Mouse (Mus musculus) ovary, postnatal 10 days (tissue): ENCODE results near the gene Prr36.

ENCODE experiments used
- DNase-seq: peaks from one replicate; pipeline ENCODE4 v3.0.0; 2022; ENCODE audit warnings: low spot score

Gene Prr36

DNA sequence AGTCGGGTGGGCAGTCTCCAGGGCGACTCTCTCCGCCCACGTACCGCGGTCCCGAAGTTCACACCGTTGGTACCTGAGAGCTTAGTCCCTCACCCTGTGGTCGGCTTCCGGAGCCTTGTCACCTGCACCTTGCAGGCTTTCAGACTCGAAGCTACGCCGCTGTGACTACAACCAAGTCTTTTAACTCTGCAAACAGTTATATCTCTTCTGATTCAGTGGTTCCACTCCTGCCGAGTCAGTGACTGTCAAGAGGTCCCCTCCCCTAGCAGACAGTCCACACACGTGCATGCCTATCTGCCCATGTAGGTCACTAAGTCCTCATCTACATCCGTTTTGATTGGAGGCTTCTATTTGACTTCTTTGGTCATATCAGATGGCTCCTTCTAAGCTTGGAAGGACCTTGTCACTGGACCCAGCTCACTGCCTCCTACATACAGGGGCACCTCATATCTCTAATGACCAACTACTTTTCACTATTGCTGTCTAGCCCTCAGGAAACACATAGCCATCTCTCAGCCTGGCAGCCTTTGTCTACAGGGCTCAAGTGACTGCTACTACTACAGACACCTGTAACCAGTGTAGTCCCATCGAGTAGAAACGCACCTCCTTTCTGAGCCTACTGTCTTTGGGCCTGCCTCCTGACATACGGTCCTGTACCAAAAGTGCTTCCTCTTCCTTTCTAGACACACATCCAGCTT, 22.1 kb upstream of the Prr36 start:
- no peak for DNase-seq

- DNase-seq = peak; percentile 100
Observed at GRCm38 (mm10) chr8:4238434-4239192, 21.4 kb upstream of the Prr36 start, which contains the start of the genes Map2k7 and Gm49320. Map2k7 (plus strand) TSS chr8:4238740. Gm49320 (plus strand) TSS chr8:4238865.

- DNase-seq = no peak
Observed at GRCm38 (mm10) chr8:4237814-4238433, 20.7 kb upstream of the Prr36 start.

DNA sequence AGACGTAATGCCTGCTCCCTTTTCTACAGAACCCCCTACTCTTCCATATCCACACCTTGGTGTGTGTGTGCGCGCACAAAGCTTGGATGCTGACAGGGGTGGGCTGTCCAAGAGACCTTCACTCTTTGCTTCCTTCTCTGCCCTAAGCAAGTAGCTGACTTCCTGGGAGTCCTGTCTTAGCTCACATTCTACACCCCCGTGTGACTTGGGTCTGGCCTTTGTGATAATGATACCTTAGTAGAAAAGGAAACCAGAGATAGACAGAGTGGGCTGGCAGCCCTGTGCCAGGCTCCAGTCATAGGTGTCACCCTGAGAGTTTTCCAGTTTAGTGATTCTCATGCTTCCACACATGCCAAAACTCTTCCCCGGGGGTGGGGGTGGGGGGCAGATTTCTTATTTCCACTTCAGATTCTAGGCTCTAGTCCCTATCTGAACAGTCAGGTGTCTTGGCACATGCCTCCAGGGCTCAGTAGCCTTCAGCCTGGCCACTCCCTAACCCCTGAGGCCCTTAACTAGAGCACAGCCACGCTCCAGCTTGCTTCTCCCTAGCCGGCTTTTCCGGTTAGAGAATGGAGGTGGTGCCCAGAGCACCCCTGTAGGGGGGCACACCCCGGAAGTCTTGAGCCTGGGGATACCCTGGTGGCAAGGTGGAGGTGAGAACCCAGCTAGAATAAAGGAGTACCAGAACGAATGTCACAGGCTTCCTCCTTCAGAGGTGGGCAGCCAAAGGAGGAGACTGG, 13.5 kb upstream of the Prr36 start:
- DNase-seq = no peak

DNA sequence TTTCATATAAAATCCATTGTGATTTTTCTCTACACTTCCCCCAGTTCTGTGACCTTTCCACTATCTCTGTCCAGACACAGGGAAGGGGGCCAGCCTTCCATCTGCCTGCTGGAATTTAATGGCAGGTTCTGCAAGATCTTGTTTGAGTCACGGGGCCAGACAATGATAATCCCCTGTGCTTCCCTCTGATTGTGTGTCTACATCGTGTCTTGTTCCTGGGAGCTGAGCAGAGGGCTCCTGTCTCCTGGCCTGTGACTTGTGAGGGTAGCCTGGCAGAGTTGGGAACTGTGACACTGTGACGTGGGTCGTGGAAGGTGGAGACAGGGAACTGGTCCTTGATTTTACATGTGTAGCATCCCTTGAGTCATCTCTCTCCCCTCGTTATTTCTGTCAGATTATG, 12.5 kb upstream of the Prr36 start:
- DNase-seq = no peak

- no peak for DNase-seq
Observed at GRCm38 (mm10) chr8:4227919-4228318, 10.7 kb upstream of the Prr36 start.

DNA sequence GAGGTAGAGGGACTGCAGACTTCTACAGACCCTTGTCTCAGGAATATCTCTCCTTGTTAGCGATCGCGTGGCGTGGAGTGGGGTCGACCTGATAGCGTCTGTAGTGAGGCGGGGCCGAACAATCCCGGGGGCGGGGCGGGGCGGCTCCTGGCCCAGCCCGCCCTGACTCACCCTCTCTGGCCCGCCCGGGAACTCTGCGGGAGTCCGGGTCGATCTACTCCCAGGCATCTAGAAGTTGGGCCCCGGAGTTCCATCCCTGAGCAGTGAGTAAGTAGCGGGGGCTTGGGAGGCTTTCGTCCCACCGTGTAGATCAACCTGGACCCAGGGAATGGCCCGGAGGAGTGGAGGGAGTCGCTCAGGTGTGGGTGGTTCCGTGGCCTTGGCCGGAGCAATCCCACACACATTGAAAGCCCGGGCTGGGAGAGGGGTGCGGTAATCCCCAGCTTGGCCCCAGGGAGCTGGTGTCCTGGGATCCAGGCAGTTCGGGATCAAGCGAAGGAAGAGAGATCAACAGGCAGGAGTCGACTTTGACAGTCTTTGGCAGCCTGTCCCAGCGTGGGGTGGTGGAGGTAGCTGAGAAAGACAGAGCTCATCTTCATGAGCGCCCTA, 9.6 kb upstream of the Prr36 start, which contains the start of gene Lrrc8e:
Lrrc8e (plus strand) TSS at position 89 of the 609 bp plus-strand sequence.
- no peak for DNase-seq

GRCm38 (mm10) chr8:4226323-4226722, 9.1 kb upstream of the Prr36 start:
- no peak for DNase-seq

DNA sequence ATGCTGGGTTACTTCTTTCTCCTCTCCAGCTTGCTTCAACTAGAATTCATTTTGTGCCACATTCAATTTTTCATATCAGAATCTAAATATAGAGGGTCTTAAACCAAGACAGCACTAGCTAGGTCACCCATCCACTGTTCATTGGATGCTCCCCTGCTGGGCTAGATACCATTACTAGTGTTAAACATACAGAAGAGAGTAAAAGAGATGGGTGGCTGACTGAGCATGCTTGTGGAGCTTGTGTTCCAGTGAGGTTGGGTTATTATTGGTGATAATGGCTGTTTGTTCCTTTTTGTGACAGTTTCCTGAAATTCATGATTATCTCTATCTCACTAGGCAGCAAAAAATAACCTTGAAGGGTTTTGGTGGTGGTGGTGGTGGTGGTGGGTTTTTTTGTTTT, 4.8 kb upstream of the Prr36 start:
- DNase-seq = no peak

- no peak for DNase-seq
Observed at GRCm38 (mm10) chr8:4219617-4220016, 2.4 kb upstream of the Prr36 start.

GRCm38 (mm10) chr8:4216296-4216695, 963 bp downstream of the Prr36 start:
- DNase-seq = no peak

DNA sequence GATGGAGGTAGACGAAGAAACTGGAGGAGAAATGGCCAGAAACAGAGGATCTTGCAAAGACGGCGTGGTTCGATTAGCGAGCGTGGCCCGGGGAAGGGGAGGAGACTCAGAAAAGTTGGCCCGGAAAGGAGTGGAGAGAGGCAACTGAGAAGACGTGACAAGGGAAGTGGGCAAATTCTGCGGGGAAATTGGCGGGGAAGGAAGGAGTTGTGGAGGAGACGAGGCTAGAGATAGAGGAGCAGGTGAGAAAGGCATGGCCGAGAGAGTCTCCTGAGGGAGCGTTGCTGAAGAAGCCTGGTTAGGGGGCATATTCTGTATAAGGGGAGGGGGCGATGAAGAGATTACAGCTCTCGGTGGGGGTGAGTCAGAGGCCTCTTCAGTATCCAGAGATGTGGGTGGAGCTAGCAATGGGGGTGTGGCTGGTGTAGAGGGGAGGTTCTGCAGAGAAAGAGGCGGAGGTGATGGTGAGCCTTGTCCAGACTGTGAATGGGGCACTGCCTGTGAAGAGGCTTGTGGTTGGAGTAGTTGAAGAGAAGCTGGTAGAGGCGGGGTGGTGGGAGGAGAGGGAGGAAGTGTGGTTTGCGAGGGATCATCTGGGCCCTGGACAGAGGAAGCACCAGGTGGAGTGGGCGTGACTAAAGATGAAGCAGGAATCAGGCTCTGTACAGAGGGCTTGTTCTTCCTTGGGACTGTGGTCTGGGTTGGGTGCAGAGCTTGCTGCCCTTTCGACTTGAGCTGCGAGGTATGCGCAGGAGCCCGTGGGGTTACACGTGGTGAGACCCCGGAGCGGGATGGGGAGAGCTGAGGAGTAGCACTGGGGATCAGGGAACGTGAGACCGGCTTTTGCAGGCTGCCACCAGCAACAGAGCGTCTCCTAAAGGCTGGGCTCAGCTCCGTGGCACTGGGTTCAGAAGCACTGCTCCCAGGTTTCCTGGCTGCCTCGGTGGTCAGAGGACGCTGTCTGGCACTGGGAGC, 3.0 kb downstream of the Prr36 start:
- DNase-seq = no peak

GRCm38 (mm10) chr8:4213210-4214005, 3.9 kb downstream of the Prr36 start:
- DNase-seq = no peak

DNA sequence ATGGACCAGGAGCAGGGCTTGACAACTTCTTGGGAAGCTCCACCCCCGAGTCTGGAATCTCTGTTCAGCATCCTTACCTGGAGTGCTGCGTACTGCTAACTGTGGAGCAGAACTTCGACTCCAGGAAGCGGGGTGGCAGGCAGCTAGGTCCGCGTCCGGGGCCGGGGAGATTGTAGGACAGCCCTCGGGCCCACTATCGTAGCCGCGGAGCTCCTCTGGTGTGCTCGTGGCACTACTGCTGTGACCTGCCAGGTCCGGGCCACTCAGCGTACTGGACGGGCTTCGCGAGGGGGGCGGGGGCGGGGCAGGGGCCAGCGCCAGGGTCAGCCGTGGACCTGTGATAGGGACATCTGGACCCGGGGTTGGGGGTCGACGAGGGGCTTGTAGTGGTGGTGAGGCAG, 4.5 kb downstream of the Prr36 start:
- DNase-seq = no peak

DNA sequence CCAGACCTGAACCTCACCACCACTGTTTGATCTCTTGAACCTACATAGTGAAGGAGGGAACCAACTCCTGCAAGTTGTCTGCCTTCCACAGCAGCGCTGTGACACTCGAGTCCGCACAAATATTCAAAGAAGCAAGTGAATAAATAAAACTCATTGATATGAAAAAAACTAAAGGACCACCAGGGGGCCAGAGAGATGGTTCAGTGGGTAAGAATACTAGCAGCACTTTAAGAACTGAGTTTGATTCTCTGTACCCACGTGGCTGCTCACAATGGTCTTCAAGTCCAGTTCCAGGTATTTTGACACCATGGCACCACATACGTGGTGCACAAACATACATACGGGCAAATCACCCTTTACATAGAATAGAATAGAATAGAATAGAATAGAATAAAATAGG, 6.2 kb downstream of the Prr36 start:
- no peak for DNase-seq

DNA sequence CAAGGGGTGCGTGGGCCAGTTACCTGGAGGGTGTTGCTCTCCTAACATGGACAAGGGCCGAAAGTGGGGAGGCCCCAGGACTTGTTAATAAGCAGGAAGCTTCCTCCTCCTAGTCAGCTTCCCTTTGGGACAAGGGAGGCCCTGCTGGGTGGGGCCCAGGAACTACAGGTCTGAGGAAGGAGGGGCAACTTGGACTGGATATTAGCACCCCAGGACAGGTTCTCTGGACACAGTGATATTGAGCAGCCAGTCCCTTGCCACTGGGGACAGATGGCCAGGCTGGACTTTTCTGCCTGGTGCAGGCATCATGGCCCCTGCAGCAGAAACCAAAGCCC, 10.3 kb downstream of the Prr36 start:
- DNase-seq = no peak

DNA sequence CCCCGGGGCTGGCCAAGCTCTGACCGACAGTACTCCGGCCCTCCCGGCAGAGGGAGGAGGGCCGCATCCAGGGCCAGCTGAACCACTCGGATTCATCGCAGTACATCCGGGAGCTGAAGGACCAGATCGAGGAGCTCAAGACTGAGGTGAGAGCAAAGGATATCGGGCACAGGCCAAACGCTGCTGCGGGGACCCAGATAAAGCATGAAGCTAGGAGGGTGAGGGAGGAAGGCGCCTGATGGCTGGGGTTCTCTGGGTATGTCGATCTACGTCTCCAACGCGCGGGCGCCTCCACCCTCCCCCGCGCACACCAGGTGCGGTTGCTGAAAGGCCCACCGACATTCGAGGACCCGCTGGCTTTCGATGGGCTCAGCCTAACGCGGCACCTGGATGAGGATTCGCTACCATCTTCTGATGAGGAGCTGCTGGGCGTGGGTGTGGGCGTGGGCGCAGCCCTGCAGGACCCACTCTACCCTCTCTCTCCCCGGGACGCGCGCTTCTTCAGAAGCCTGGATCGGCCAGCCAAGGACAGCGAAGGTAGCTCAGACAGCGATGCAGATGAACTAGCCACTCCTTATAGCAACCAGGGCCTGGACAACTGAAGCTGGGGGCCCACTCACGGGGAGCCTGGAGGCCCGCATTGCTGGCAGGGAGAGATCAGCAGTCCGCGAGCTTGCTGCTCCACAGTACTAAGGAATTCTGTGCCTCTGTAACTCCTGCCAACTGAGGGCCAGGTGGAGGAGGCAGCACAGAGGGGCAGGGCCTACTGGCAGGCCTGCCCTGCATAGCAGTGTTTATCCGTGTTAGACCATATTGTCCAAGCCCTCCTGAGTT, 10.9 kb downstream of the Prr36 start:
- DNase-seq = no peak

GRCm38 (mm10) chr8:4205246-4206123, 11.8 kb downstream of the Prr36 start:
- DNase-seq = no peak
